Mouse (Mus musculus) lung, postnatal 0 days (tissue): ENCODE results near the gene Pde3a. TPM values are rescaled to one million over a fixed set of nuclear protein-coding genes. Genes with fewer than 3 reads are reported as not detected.
A peak's percentile ranks its signal among the peaks of the same experiment; 100 is the strongest.

Experiments used
- ATAC-seq: fragments of 200-750 bp; cut with Nextera tagmentation; 2 replicates; pipeline ENCODE4 v1.8.0; 2017; ENCODE audit warnings: moderate library complexity
- DNase-seq: peaks from one replicate; pipeline ENCODE4 v3.0.0-alpha.2; 2016; ENCODE audit warnings: low spot score
- H3K27ac ChIP-seq: fragments of 300-500 bp; sonication (generic); 2 replicates; pipeline ENCODE4 v1.5.1; 2014; ENCODE audit warnings: antibody characterized with exemption, mild to moderate bottlenecking, low read length, mixed read lengths
- H3K27me3 ChIP-seq: fragments of 300-500 bp; sonication (generic); replicated peaks from 2 replicates; pipeline ENCODE4 v1.6.1; 2014; ENCODE audit warnings: low read length, mixed read lengths; ENCODE audit not compliant: insufficient read depth
- H3K36me3 ChIP-seq: fragments of 300-500 bp; sonication (generic); 2 replicates; pipeline ENCODE4 v1.6.1; 2014; ENCODE audit warnings: low read length, mixed read lengths; ENCODE audit not compliant: insufficient read depth
- H3K4me1 ChIP-seq: fragments of 300-500 bp; sonication (generic); 2 replicates; pipeline ENCODE4 v1.6.1; 2014; ENCODE audit warnings: antibody characterized with exemption, low read depth, low read length, mixed read lengths; ENCODE audit not compliant: insufficient read depth
- H3K4me2 ChIP-seq: fragments of 300-500 bp; sonication (generic); replicated peaks from 2 replicates; pipeline ENCODE4 v1.6.1; 2014; ENCODE audit warnings: low read depth, mild to moderate bottlenecking, low read length, moderate library complexity, mixed read lengths
- H3K4me3 ChIP-seq: fragments of 300-500 bp; sonication (generic); 2 replicates; pipeline ENCODE4 v1.5.1; 2014; ENCODE audit warnings: low read depth, low read length
- H3K9ac ChIP-seq: fragments of 300-500 bp; sonication (generic); replicated peaks from 2 replicates; pipeline ENCODE4 v1.6.1; 2014; ENCODE audit warnings: low read depth, mild to moderate bottlenecking
- H3K9me3 ChIP-seq: fragments of 300-500 bp; sonication (generic); 2 replicates; pipeline ENCODE4 v1.6.1; 2016; ENCODE audit warnings: low read length, mixed read lengths
- CTCF ChIP-seq: IDR thresholded peaks from 2 replicates; pipeline ENCODE4 v1.5.1; 2016; ENCODE audit warnings: antibody characterized with exemption, mild to moderate bottlenecking
- EP300 ChIP-seq: IDR thresholded peaks from 2 replicates; pipeline ENCODE4 v1.6.1; 2016; ENCODE audit warnings: antibody characterized with exemption, mild to moderate bottlenecking, control low read depth
- WGBS: fragments of 180-500 bp; shearing (Covaris S2); extraction: QIAGEN DNeasy Blood & Tissue Kit; methylation state at CpG from one replicate; pipeline ENCODE4 v1.1.7; 2014; 5-methylcytosine and 5-hydroxymethylcytosine counted together
- polyA plus RNA-seq: library from polyadenylated mRNA; unstranded; fragments of >200 nt; fragmentation: Nextera tagmentation; extraction: Ambion mirVana; gene quantifications from 2 replicates; pipeline ENCODE4 v1.2.1, GENCODE M21; 2015

Gene Pde3a
- polyA plus RNA-seq, 1 experiment from 2014 or later, result 12.1 TPM

- no peak overlapping the region for H3K4me3 ChIP-seq
- H3K4me1 ChIP-seq, result no peaks in the 10 kb centered on the region
- H3K27me3 ChIP-seq, result no peaks in the 10 kb centered on the region
- no peak overlapping the region for H3K9ac ChIP-seq
- no peak for ATAC-seq
- TF ChIP-seq CTCF, result no peak
- no peak for TF ChIP-seq EP300
- H3K27ac ChIP-seq, result no peak overlapping the region
- no peaks in the 10 kb centered on the region for H3K9me3 ChIP-seq
- no peak for DNase-seq
- H3K36me3 ChIP-seq, result no peaks in the 10 kb centered on the region
- 74% methylated on average over 3 of the region's 3 CpGs for WGBS
- H3K4me2 ChIP-seq, result no peak overlapping the region
These were observed 207.5 kb downstream of the Pde3a start for GRCm38 (mm10) chr6:141456591-141456990.

GRCm38 (mm10) chr6:141470251-141470650 lies 221.2 kb downstream of the Pde3a start:
- Histone ChIP-seq H3K9me3 (no peaks in the 10 kb centered on the region), H3K4me2 (no peak overlapping the region), H3K27ac (no peak overlapping the region), H3K36me3 (no peaks in the 10 kb centered on the region), H3K9ac (no peak overlapping the region), H3K4me1 (no peaks in the 10 kb centered on the region), H3K4me3 (no peak overlapping the region), H3K27me3 (no peaks in the 10 kb centered on the region)
- TF ChIP-seq CTCF, result peak; percentile 19; the same call in 1 of the 2 replicates
- TF ChIP-seq EP300, result no peak
- no peak for DNase-seq
- ATAC-seq, result no peak
- WGBS, result 91% methylated on average over 2 of the region's 2 CpGs

GRCm38 (mm10) chr6:141474223-141474622 lies 225.2 kb downstream of the Pde3a start:
- H3K4me1 ChIP-seq, result no peaks in the 10 kb centered on the region
- H3K36me3 ChIP-seq, result no peaks in the 10 kb centered on the region
- H3K9me3 ChIP-seq, result no peaks in the 10 kb centered on the region
- H3K9ac ChIP-seq, result no peak overlapping the region
- no peak overlapping the region for H3K27ac ChIP-seq
- H3K4me2 ChIP-seq, result no peak overlapping the region
- 45% methylated on average over 2 of the region's 2 CpGs for WGBS
- H3K27me3 ChIP-seq, result no peaks in the 10 kb centered on the region
- H3K4me3 ChIP-seq, result no peak overlapping the region
- ATAC-seq, result no peak
- no peak for DNase-seq
- no peak for TF ChIP-seq EP300
- TF ChIP-seq CTCF, result no peak

GRCm38 (mm10) chr6:141474696-141475095 lies 225.6 kb downstream of the Pde3a start:
- no peak for ATAC-seq
- Histone ChIP-seq H3K27me3 (no peaks in the 10 kb centered on the region), H3K4me1 (no peaks in the 10 kb centered on the region), H3K27ac (no peak overlapping the region), H3K36me3 (no peaks in the 10 kb centered on the region), H3K4me3 (no peak overlapping the region), H3K9ac (no peak overlapping the region), H3K4me2 (no peak overlapping the region), H3K9me3 (no peaks in the 10 kb centered on the region)
- DNase-seq, result no peak
- TF ChIP-seq EP300, result no peak
- no peak for TF ChIP-seq CTCF
- WGBS, result 44% methylated on average over 3 of the region's 3 CpGs

- DNase-seq (peak; percentile 71), ATAC-seq (peak; percentile 89)
- H3K9ac ChIP-seq, result no peak overlapping the region
- no peak overlapping the region for H3K4me2 ChIP-seq
- no peak overlapping the region for H3K4me3 ChIP-seq
- 0 out of 2 replicates have a peak overlapping the region, but pooled peaks have one; percentile 32 for H3K27ac ChIP-seq
- no peaks in the 10 kb centered on the region for H3K27me3 ChIP-seq
- H3K9me3 ChIP-seq, result no peaks in the 10 kb centered on the region
- no peaks in the 10 kb centered on the region for H3K36me3 ChIP-seq
- TF ChIP-seq EP300 (peak; percentile 93), CTCF (no peak)
- H3K4me1 ChIP-seq, result no peaks in the 10 kb centered on the region
- WGBS, result 32% methylated on average over 10 of the region's 10 CpGs
These were observed 236.4 kb downstream of the Pde3a start for GRCm38 (mm10) chr6:141485302-141486021.

DNA sequence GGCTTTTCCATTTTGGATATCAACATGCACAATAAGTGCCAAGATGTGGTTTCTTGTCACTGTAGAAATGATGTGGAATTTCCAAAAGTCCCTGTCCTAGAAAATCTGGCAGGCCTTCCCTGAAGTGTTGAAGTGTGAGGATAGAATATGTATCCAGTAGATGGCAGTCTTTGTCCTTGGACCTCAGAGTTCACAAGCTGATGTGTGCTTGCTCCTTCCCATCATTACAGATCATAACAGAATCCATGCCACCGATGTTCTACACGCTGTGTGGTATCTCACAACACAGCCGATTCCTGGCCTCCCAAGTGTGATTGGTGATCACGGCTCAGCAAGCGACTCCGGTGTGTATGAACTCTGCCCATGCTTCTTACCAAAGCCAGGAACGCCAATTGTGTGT lies 238.2 kb downstream of the Pde3a start:
- Histone ChIP-seq H3K4me1 (no peaks in the 10 kb centered on the region), H3K4me2 (no peak overlapping the region), H3K27ac (no peak overlapping the region), H3K36me3 (no peaks in the 10 kb centered on the region), H3K27me3 (no peaks in the 10 kb centered on the region), H3K9ac (no peak overlapping the region), H3K9me3 (no peaks in the 10 kb centered on the region), H3K4me3 (no peak overlapping the region)
- TF ChIP-seq CTCF, result peak; percentile 66
- TF ChIP-seq EP300, result no peak
- DNase-seq (peak; percentile 63), ATAC-seq (peak; percentile 34; the same call in 1 of the 2 replicates)
- WGBS, result 58% methylated on average over 7 of the region's 7 CpGs
